Mouse (Mus musculus): Measurements from ENCODE around the gene Ergic1. TPM values are rescaled to one million over a fixed set of nuclear protein-coding genes. Genes with fewer than 3 reads are reported as not detected.

The Ergic1 gene
- polyA plus RNA-seq, 1 experiment from 2014 or later, result 121 TPM

DNA sequence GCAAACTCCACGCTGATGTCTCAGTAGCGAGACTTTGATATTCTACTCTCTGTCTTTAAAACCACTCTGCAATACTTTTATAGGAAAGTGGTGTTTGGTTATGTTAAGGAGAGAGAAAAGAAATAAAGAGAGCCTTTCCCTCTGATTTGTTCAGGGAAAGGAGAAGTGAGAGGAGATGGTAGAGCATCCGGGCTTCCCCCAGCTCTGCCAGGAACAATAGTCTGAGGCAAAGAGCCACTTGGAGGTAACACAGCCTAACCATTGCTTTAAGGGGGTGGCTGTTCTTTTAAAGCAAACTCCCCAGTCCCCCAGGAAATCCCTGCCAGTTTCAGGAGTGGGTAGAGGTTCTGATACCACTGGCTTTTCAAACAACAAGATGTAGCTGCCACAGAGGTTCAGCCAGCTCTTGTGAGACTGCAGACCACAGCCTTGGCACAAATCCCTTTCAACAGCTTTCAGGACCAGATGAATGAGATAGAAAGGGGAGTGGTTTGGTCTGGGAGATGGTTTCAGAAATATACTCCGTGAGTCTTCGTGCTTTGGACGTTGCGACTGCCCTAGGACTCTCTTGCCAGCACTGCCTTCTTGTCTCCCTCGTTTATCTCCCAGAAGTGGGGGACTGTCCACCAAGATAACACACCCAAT lies 16.8 kb upstream of the Ergic1 start:
- no peaks in the 10 kb centered on the region for H3K36me3 ChIP-seq
- H3K9ac ChIP-seq, result no peak overlapping the region
- 0 out of 2 replicates have a peak overlapping the region, but pooled peaks have one; percentile 35 for H3K27ac ChIP-seq
- WGBS, result 78% methylated on average over 8 of the region's 8 CpGs
- peaks cover 6% of the 10 kb centered on the region; the same call in 1 of the 2 replicates for H3K4me1 ChIP-seq
- H3K4me2 ChIP-seq, result no peak overlapping the region
- no peaks in the 10 kb centered on the region for H3K9me3 ChIP-seq
- H3K4me3 ChIP-seq, result no peak overlapping the region
- peaks cover 4% of the 10 kb centered on the region for H3K27me3 ChIP-seq
- no peak for ATAC-seq (ENCODE audit: insufficient number of reproducible peaks, insufficient read depth, low FRiP score, low TSS enrichment, low read depth)

GRCm38 (mm10) chr17:26547771-26548170 lies 13.5 kb upstream of the Ergic1 start:
- no peak for ATAC-seq (ENCODE audit: insufficient number of reproducible peaks, insufficient read depth, low FRiP score, low TSS enrichment, low read depth)
- Histone ChIP-seq H3K4me2 (no peak overlapping the region), H3K9me3 (no peaks in the 10 kb centered on the region), H3K4me3 (no peak overlapping the region), H3K4me1 (peaks cover 6% of the 10 kb centered on the region; the same call in 1 of the 2 replicates), H3K9ac (no peak overlapping the region), H3K27me3 (peaks cover 15% of the 10 kb centered on the region), H3K27ac (no peak overlapping the region), H3K36me3 (no peaks in the 10 kb centered on the region)
- WGBS, result 20% methylated on average over 7 of the region's 7 CpGs

- no peak overlapping the region for H3K4me3 ChIP-seq
- no peak for ATAC-seq (ENCODE audit: insufficient number of reproducible peaks, insufficient read depth, low FRiP score, low TSS enrichment, low read depth)
- no peak overlapping the region for H3K4me2 ChIP-seq
- no peak overlapping the region for H3K27ac ChIP-seq
- no peak overlapping the region for H3K9ac ChIP-seq
- H3K4me1 ChIP-seq, result peaks cover 6% of the 10 kb centered on the region; the same call in 1 of the 2 replicates
- H3K36me3 ChIP-seq, result no peaks in the 10 kb centered on the region
- no peaks in the 10 kb centered on the region for H3K9me3 ChIP-seq
- WGBS, result 13% methylated on average over 5 of the region's 5 CpGs
- peaks cover 15% of the 10 kb centered on the region for H3K27me3 ChIP-seq
Measured at GRCm38 (mm10) chr17:26548566-26548965, 12.7 kb upstream of the Ergic1 start.

- 8% methylated on average over 12 of the region's 12 CpGs for WGBS
- H3K36me3 ChIP-seq, result no peaks in the 10 kb centered on the region
- no peak overlapping the region for H3K27ac ChIP-seq
- no peak for ATAC-seq (ENCODE audit: insufficient number of reproducible peaks, insufficient read depth, low FRiP score, low TSS enrichment, low read depth)
- H3K4me2 ChIP-seq, result no peak overlapping the region
- peak overlapping the region; percentile 44; the same call in 1 of the 2 replicates for H3K9ac ChIP-seq
- no peaks in the 10 kb centered on the region for H3K9me3 ChIP-seq
- H3K4me1 ChIP-seq, result peaks cover 6% of the 10 kb centered on the region; the same call in 1 of the 2 replicates
- H3K27me3 ChIP-seq, result peaks cover 15% of the 10 kb centered on the region
- H3K4me3 ChIP-seq, result no peak overlapping the region
Measured at GRCm38 (mm10) chr17:26549148-26549809, 12.0 kb upstream of the Ergic1 start.

DNA sequence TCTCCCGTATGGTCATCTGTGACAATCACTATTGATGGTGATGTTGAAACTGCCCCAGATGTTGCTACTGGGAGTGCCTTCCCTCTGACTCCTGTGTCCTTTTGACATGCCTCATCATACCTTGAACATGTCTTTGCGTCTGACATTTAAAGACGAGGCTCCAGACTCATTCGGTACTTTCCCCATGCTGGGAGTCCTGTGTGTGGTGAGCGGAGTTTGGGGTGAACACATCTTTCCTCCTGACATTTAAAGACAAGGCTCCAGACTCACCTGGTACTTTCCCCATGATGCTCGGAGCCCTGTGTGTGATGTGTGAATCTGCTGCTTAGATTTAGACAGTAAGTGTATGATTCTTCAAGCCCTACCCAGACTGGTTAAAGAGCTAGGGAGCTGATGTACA lies 10.2 kb upstream of the Ergic1 start:
- WGBS, result 86% methylated on average over 6 of the region's 6 CpGs
- no peak overlapping the region for H3K9ac ChIP-seq
- no peak overlapping the region for H3K27ac ChIP-seq
- ATAC-seq (ENCODE audit: insufficient number of reproducible peaks, insufficient read depth, low FRiP score, low TSS enrichment, low read depth), result no peak
- no peak overlapping the region for H3K4me2 ChIP-seq
- no peak overlapping the region for H3K4me3 ChIP-seq
- peaks cover 15% of the 10 kb centered on the region for H3K27me3 ChIP-seq
- peaks cover 6% of the 10 kb centered on the region; the same call in 1 of the 2 replicates for H3K4me1 ChIP-seq
- no peaks in the 10 kb centered on the region for H3K36me3 ChIP-seq
- H3K9me3 ChIP-seq, result no peaks in the 10 kb centered on the region

GRCm38 (mm10) chr17:26553033-26553432 lies 8.3 kb upstream of the Ergic1 start:
- H3K4me2 ChIP-seq, result no peak overlapping the region
- no peak overlapping the region for H3K4me3 ChIP-seq
- peaks cover 15% of the 10 kb centered on the region for H3K27me3 ChIP-seq
- H3K27ac ChIP-seq, result no peak overlapping the region
- H3K4me1 ChIP-seq, result peaks cover 6% of the 10 kb centered on the region; the same call in 1 of the 2 replicates
- no peaks in the 10 kb centered on the region for H3K36me3 ChIP-seq
- H3K9ac ChIP-seq, result no peak overlapping the region
- WGBS, result 68% methylated on average over 3 of the region's 3 CpGs
- no peaks in the 10 kb centered on the region for H3K9me3 ChIP-seq
- ATAC-seq (ENCODE audit: insufficient number of reproducible peaks, insufficient read depth, low FRiP score, low TSS enrichment, low read depth), result no peak

- Histone ChIP-seq H3K9me3 (no peaks in the 10 kb centered on the region), H3K4me2 (peak overlapping the region; percentile 94), H3K27ac (peak overlapping the region; percentile 68), H3K4me3 (peak overlapping the region; percentile 83), H3K27me3 (no peaks in the 10 kb centered on the region), H3K4me1 (peaks cover 25% of the 10 kb centered on the region), H3K9ac (peak overlapping the region; percentile 84), H3K36me3 (peaks cover 24% of the 10 kb centered on the region)
- WGBS, result 33% methylated on average over 9 of the region's 9 CpGs
- no peak for ATAC-seq (ENCODE audit: insufficient number of reproducible peaks, insufficient read depth, low FRiP score, low TSS enrichment, low read depth)
Measured at GRCm38 (mm10) chr17:26560526-26561289, 581 bp upstream of the Ergic1 start.

DNA sequence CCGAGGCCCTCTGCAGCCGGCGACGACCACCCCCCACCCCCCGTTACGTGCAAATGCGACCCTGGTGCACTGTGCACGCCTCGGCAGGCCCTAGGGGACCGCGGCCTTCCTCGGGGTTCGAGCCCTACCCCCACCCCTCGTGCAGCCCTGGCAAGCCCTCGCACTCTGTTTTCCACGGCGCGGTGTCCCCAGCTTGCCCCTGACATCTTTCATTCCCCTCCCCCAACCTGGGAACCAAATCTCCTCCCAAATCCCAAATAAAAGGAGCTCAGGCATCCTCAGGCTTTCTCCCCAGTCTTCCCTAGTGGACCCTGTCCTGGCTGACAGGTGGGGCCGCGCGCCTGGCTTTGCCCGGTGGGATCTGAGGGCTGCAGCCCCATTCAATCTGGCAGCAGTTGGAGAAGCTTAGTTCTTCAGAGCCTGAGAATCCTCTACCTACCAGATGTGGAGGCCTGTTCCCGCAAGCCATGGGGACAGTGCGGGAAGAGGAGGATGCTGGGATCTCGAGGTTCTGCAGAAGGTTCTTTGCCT lies 427 bp downstream of the Ergic1 start, which contains the start of gene Dusp1:
Gene Dusp1, minus strand, starts transcription at position 478 of the 531 bp plus-strand sequence.
- Histone ChIP-seq H3K4me2 (peak within 1 kb of the TSS; percentile 94), H3K9ac (peak within 1 kb of the TSS; percentile 84), H3K27me3 (no peaks in the 10 kb centered on the region), H3K36me3 (peaks cover 34% of the 10 kb centered on the region), H3K4me3 (peak within 1 kb of the TSS; percentile 83), H3K4me1 (peaks cover 25% of the 10 kb centered on the region), H3K27ac (peak within 1 kb of the TSS; percentile 68), H3K9me3 (0 out of 2 replicates have a peak, but pooled peaks cover 4% of the 10 kb centered on the region)
- peak; percentile 50; the same call in 1 of the 2 replicates for ATAC-seq (ENCODE audit: insufficient number of reproducible peaks, insufficient read depth, low FRiP score, low TSS enrichment, low read depth)
- WGBS, result 2% methylated on average over 25 of the region's 25 CpGs

GRCm38 (mm10) chr17:26562292-26562691 lies 1.0 kb downstream of the Ergic1 start:
- Histone ChIP-seq H3K4me2 (peak overlapping the region; percentile 94), H3K36me3 (peaks cover 40% of the 10 kb centered on the region), H3K4me1 (peaks cover 25% of the 10 kb centered on the region), H3K9ac (peak overlapping the region; percentile 84), H3K9me3 (0 out of 2 replicates have a peak, but pooled peaks cover 4% of the 10 kb centered on the region), H3K27me3 (no peaks in the 10 kb centered on the region), H3K27ac (peak overlapping the region; percentile 68), H3K4me3 (peak overlapping the region; percentile 83)
- ATAC-seq (ENCODE audit: insufficient number of reproducible peaks, insufficient read depth, low FRiP score, low TSS enrichment, low read depth), result no peak
- WGBS, result 71% methylated on average over 4 of the region's 4 CpGs

GRCm38 (mm10) chr17:26563476-26563875 lies 2.2 kb downstream of the Ergic1 start:
- no peaks in the 10 kb centered on the region for H3K27me3 ChIP-seq
- peaks cover 25% of the 10 kb centered on the region for H3K4me1 ChIP-seq
- no peak overlapping the region for H3K9ac ChIP-seq
- peaks cover 51% of the 10 kb centered on the region for H3K36me3 ChIP-seq
- ATAC-seq (ENCODE audit: insufficient number of reproducible peaks, insufficient read depth, low FRiP score, low TSS enrichment, low read depth), result no peak
- WGBS, result 89% methylated on average over 6 of the region's 6 CpGs
- H3K27ac ChIP-seq, result no peak overlapping the region
- no peak overlapping the region for H3K4me3 ChIP-seq
- H3K4me2 ChIP-seq, result 0 out of 2 replicates have a peak overlapping the region, but pooled peaks have one; percentile 94
- H3K9me3 ChIP-seq, result 0 out of 2 replicates have a peak, but pooled peaks cover 6% of the 10 kb centered on the region

DNA sequence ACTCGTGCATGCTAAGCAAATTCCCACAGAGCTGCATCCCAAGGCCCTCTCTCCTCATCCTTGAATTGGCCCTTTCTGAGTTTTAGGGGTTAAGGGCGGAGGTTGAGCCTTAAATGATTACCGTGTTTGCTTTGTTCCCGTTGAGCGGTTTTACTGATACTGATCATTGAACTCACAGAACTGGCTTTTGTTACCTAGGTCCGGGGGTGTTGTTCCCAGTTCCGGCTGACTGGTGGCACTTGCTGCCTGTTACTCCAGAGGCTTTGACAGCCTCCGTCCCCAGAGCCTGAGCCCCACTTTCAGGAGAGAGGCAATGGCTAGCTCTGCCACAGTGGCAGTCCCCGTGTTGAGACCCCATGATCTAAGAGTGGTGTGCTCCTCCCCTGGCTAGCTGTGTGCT lies 3.1 kb downstream of the Ergic1 start:
- Histone ChIP-seq H3K4me2 (no peak overlapping the region), H3K4me3 (no peak overlapping the region), H3K4me1 (peaks cover 25% of the 10 kb centered on the region), H3K9me3 (0 out of 2 replicates have a peak, but pooled peaks cover 6% of the 10 kb centered on the region), H3K27me3 (no peaks in the 10 kb centered on the region), H3K27ac (no peak overlapping the region), H3K9ac (no peak overlapping the region), H3K36me3 (peaks cover 60% of the 10 kb centered on the region)
- 64% methylated on average over 9 of the region's 9 CpGs for WGBS
- ATAC-seq (ENCODE audit: insufficient number of reproducible peaks, insufficient read depth, low FRiP score, low TSS enrichment, low read depth), result no peak
